Mouse (Mus musculus) testis, postnatal 10 days (tissue): ENCODE results near the gene F11r.

Source experiments
- DNase-seq: peaks from one replicate; pipeline ENCODE4 v3.0.0; 2021; ENCODE audit warnings: low spot score

Gene F11r

DNA sequence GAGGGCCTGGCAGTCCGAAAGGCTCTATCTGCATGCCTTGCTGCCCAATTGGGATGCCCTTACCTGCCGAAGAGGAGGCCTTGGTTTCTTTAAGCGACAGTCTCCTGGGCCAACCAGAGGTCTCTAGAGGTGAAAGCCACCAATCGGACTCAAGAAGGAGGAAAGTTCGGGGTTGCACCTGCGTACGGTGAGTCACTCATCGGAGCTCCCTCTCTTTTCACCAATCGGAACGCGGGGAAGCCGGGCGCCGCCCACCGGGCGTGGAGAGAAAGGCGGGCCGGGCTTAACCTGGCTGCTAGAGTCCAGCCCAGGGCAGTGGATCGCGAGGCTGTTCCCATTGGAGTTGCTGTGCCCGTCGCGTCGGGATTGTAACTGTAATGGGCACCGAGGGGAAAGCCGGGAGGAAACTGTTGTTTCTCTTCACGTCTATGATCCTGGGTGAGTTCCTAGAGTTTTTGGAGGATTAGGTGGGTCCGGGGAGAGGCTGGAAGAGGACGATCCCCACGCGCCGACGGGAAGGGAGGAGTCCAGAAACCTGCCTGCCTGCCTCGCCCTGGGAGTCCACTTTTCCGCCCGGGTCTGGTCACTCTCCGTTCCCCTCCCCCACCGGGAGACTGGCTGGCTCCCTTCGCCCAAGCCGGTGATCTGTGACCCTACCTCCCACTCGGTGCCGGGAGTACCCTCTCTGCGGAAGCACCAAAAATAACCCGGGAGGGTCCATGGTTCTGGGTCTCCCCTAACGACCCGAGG lies at the start of gene F11r:
F11r (plus strand) TSS at position 272 of the 750 bp plus-strand sequence.
- peak; percentile 95 for DNase-seq

DNA sequence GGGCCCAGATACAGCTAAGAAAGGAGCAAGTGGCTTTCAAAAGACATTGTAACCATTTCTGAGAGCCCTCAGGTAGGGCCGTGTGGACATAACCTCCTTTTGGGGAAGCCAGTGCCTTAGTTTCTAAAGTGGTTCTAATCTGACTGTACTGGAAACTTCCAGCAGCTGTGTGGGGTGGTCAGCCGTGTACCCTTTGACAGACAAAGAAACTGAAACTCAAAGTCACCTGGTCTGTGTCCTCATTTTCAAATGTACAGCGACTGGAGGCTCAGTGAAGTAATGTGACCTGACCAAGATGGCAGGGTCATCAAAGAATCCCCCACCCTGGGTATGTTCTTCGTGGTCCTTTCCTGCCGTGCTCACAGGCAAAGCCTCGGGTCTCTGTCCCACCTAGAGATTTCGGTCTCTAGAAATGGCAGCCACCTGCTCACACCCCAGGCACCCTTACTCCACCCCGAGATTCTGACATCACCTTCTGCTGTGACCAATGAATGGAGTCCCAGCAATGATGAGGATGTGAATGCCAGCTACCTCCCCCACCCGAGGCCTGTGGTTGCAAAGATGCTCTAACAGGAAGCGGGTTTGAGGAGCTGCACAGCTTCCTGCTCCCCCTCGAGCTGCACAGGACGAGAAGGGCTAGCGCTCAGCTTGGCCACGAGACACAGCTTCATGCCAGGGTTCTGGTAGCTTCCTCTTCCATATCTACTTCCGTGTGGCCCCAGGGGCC lies 48.8 kb upstream of the F11r start, which contains the start of gene Arhgap30:
Arhgap30 (plus strand) TSS at position 579 of the 727 bp plus-strand sequence.
- no peak for DNase-seq

DNA sequence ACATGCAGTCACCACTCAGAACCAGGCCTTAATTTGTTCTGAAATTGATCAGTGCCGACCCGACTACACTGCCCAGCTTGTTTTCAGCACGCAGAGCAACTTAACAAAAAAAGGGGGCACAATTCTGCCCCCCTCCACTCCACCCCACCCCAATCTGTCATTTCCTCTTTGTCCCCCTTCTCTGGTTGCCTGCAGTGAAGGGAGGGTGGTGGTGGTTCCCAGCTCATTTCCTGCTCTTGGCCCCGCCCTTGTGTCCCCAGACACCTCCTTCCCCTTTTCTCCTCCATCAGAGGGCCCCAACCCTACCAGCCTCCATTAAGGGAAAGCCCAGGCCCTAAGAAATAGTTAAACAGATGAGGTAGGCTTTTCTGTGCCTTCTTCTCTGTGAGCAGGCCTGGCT lies 47.2 kb upstream of the F11r start:
- DNase-seq: no peak

DNA sequence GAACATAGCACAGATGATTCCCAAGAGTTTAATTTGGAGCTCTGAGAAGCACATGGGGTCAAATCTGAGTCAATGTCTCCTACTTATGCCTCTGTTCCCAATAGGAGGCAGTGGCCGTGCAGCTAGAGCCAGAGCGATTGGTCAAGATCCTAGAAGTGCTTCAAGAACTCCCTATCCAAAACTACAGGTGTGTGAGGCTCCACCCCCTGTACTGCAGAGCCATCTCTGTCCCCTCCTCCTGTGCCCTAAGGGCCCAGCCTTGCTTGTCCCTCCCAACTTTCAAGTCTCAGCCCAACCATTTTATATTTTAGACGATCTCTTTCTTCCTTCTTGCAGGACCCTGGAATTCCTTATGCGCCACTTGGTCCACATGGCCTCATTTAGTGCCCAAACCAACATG lies 35.5 kb upstream of the F11r start:
- no peak for DNase-seq

DNA sequence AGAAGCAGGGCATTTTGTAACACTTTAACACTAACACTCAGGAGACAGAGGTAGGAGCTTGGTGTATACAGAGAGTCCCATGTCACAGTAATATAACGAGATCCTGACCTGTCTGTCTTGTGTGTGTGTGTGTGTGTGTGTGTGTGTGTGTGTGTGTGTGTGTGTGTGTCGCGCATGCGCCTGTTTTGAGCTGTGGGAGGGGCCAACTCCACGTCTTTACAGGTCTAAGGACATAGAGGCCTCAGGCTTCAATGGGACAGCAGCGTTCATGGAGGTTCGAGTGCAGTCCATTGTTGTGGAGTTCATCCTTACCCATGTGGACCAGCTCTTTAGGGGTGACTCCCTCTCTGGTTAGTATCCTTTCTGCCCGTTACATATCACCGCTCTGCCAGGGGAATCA lies 34.3 kb upstream of the F11r start:
- no peak for DNase-seq

DNA sequence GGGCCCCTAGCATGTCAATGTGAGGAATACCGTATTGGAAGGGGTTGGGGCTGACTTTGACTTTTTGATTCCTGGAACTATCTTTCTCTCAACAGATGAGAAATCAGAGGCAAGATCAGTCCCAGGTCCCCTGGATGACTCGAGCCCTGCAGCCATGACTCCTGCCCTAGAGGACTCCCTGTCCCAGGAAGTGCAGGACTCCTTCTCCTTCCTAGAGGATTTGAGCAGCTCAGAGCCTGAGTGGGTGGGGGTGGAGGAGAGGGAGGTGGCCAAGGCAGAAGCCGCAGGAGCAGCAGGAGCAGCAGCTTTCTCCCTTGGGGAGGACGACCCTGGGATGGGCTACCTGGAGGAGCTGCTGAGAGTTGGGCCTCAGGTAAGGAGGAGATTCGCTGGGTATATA lies 30.1 kb upstream of the F11r start:
- no peak for DNase-seq

DNA sequence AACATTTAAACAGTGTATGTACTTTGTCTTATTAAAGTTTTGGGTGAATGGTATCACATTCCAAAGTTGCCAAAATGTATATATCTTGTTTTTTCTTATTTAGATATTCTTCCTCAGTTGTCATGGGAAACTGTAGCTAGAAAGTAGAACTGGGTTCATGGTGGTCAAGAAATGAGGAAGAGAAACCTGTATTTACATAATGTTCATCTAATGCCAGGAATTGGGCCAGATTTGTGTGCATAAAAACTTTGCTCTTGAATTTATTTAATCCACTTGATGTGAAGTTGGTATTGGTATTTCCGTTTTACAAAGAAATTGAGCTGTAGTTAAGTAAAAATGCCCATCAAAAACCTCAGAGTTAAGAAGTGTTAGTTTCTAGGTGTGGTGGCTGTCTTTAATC lies 27.1 kb upstream of the F11r start:
- no peak for DNase-seq

DNA sequence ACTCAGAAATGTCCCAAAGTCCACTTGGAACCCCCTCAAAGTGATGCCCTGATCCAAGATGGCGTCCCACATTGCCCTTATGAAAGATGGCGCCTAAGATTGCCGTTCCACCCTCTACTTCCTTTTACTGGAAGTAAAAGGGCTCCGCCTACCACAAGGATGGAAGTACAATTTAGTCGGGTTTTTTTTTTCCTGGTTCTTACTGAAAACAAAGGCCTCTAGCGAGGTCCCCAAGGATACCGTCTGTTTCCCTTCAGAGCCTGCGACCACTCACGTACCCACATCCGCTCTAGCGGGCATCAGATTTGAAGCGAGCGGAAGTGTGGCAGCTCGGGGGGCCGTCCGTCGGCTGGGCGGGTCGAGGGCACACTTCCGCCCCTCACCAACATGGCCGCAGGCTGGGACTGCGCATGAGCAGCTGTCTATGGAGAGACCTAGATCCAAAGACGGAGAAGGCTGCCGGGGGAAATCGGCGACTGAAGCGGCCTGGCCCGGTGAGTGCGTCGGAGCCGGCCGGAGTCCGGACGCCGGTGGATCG lies 26.3 kb upstream of the F11r start, which contains the start of gene Usf1:
Usf1 (plus strand) TSS at position 367 of the 538 bp plus-strand sequence.
- peak; percentile 95 for DNase-seq

DNA sequence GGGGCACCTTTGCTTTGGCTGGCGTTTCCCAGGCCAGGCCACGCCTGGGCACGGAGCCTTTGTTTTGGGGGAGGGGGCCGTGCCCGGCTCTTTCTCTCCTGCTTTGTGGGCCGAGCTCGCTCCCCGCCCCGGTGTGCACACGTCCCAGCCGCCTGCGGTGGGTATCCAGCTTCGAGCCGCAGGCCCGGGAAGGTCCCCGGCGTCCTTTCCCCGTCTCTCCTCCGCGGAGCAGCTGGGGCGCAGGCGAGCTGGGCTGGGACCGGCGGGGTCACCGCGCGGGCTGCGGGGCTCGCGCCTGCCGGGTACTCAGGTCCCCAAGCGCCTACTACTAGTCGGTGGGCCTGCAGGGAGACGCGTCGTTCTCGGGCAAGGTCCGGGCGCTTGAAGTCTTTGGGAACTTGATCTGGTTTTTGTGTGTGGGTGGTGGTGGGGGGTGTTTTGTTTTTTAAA lies 25.8 kb upstream of the F11r start:
- no peak for DNase-seq

DNA sequence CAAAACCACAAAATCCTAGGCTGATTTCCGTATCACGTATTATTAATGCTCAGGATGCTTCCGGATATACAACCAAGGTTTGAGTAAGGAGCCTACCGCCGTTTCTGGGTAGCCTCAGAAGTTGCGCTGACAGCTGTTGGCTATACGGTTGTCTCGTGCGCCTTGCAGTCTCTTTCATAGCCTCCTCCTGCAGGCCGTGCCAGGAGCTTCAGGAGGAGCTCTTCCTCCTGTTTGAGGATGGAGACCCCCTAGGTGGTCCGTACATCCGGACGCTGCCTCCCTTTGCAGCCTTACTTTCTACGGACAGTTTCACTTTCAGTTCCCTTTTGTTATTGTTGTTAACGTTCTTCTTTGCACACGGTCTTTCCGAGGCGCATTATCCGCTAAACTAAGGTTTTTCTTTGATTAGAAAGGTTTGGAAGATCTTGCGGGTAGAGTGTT lies 25.3 kb upstream of the F11r start:
- no peak for DNase-seq

DNA sequence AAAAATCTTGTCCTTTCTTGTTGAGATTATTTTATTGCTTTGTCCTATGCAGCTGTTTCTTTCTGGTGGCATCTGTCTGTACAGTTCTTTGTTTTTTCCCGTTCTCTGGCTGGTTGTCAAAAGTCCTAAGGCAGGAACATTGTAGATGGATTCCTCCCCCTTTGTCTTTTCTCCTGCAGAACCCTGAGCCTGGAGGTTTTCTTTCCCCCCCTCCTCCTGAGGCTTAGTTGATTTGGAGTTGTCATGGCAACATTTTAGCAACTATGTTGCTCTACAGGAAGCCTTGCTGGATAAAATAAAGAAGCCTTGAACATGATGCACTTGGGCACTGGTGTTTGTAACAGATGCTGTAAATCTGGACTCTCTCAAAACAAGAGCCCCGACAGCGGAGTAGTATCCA lies 24.9 kb upstream of the F11r start:
- DNase-seq: no peak

DNA sequence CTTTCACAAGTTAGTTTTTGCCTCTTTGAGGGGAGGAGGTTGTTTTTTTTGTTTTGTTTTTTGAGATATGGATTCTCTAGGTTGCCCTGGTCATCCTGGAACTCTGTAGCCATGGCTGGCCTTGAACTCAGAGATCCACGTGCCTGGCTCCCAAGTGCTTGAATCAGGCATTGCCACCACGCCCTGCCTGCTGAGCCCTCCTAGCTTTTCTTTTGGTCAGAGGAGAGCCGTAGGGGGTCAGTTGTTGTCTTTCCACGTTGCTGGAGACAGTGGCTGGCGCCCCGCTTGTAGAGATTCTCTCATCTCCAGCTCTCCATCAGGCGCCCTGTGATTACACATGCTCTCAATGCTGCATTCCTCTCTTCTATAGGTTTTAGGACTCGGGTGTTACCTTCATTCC lies 23.7 kb upstream of the F11r start:
- no peak for DNase-seq

DNA sequence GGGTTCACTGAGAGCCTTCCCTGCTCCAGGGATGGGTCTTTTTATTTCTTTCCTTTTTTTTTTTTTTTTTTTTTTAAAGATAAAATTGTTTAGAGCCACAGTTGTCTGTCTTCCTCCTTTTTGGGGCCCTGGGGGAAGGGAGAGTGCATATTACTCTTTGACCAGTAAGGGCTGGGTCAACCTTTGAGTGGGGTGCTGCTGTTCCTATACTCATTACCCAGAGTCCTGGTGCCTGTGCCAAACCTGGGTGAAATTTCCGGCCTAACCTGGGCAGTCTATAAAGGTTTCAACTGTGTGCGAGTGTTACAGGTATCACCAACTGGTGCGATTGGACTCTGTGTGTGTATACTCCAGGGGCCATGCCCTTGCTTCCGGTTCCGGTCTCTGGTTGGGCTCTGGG lies 18.7 kb upstream of the F11r start, which contains the start of gene Tstd1:
Tstd1 (plus strand) TSS at position 213 of the 400 bp plus-strand sequence.
- no peak for DNase-seq

DNA sequence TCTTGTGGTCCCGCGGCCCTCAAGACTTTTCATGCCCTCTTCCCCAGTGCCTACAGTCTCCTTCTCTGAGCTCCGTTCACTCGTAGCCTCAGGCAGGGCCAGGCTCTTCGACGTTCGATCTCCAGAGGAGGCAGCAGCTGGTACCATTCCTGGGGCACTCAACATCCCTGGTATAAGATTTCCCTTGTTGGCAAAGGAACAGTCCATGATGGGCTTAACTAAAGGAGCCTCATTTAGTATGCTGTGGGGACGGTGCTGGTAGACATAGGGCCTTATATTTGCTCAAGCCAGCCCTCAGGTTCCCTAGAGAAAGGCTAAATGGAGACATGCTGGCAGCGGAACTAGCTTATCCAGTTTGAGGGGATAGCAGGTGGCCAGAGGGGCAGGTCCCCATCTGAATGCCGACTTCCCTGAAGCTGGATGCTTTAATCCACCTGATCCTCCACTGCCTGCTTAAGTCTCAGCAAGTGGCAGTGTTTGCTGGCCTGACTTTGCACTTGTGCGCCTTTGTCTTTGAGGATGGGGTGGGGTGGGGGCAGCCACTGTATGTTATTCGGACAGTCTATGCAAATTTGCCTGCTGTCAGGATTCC lies 17.9 kb upstream of the F11r start:
- DNase-seq: no peak

DNA sequence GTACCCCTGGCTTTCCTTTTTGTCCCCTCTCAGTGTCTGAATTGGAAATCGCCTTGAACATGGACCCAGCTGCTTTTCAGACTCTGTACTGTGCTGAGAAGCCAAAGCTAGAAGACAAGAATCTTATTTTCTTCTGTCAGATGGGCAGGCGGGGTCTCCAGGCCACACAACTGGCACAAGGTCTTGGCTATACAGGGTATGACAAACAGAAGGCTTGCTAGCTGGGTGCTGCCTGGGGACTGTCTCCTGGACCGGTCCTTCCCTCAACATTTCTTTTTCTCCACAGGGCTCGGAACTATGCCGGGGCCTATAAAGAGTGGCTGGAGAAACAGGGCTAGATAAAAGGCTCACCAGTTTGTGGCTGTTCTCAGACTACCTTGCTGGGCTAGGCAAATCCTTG lies 17.4 kb upstream of the F11r start:
- no peak for DNase-seq

DNA sequence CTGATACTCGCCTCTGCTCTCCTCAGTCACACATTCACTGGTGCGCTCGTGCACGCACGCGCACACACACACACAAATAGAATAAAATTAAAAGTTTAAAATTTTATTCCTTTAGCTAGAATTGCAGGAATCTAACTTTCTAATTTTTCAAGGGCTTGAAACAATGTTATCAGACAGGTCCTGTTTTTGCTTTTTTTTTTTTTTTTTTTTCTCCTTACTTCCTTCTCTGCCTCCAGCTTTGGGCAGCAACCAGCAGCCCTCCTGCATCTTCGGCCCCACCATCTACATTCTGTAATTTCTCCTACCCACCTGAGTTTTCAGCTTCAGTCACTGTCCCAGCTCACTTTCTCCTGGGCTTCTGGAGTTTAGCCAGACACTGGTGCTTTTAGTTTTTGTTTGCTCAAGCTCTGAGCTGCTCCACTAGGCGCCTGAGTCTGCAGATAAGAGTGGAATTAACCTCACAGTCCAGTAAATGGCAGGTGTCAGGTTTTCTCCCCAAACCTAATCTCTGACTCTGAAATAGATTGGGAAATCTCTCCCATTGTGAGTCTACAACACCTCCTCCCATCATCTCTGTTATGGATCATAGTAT lies 14.7 kb upstream of the F11r start:
- no peak for DNase-seq

DNA sequence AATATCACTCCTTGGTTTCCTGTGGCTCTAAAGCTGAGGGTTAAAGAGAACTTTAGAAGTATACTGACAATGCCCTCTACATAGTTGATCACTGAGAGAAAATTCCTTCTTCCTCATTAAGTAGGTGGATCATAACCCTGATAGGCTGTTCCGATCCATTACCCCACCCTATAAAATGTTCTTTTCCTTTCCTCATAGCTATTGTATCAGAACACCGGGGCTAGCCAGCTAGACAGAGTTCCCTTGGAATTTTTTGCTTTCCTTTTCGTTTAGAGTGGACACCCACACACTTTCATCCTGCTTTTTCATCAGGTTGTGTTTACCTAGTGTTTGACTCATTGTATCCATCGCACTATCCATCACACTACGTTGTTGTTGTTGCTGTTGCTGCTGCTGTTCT lies 12.7 kb upstream of the F11r start:
- DNase-seq: no peak

DNA sequence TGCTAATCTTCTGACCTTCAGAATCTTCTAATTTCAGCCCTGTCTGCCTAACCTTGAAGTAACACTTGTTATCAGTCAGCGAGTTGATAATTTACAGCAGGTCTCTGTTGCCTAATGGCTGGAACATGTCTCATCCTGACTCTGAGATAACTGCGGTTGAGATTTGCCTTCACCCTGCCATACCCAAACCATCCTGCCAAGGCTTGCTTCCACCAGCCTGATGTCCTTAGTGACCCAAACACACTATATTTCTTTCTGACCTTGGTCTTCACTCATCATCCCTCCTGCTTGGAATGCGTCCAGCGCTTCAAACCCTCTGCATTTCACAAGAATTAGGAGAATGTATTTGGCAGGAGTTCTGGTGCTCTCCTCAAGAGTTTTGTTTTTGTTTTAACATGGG lies 12.2 kb upstream of the F11r start:
- DNase-seq: peak; percentile 83

DNA sequence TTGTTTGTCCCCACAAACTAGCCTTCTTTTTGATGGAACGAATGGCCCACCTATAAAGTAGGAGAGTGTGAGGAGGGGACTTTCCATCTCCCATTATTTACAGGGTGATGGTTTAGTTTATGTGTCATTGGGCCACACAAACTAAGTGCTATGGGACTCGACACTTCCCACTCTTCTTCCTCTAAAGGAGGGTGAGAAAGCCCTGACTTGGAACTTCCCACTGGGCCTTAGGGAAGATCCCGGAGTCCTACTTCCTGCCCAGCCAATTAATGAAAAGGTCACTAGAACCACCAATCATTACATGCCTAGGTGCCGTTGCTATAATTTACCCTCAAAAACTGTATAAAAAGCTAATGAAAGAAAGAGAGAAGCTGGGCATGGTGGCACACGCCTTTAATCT lies 5.2 kb upstream of the F11r start:
- DNase-seq: no peak

DNA sequence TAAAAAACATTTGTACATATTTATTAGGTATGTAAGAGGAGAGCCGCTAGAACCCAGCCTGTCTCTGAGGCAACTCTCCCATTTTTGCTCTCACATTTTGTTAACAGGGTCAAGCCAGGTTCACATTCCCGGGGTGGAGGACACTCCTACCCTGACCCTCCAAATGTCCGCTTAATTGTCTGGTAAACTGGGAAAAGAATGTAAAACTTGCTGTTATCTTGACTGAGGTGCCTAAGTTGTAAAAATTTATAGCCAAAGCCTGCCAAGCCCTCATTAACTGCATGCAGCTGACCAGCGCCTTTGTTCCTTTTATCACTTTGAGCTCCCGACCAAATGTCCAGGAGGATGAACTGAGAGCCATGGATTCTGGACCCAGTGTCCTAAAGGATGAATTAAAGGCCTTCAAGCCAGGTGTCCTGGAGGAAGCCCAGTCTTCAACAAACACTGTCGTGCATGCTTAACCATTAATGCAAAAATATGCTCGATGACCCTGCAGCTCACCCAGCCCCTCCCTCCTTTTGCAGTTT lies 2.0 kb upstream of the F11r start:
- no peak for DNase-seq

DNA sequence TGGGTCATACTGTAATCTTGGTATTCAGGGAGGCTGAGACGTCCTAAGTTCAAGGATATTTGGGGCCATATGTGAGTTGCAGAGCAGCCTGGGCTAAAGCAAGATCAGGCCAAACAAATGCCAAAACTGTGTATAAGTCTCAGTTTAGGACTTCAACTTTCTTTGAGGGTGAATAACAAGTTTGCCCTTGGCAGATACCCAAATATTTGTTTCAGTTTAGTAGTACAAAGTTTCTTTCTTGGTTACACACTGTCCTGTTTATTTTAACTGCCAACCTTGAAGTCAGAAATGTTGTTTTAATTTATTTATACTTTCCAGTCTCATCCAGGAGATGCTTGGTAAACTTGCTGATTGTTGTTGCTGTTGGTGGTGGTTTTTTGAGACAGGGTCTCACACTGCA lies 1.4 kb upstream of the F11r start:
- no peak for DNase-seq
